Mouse (Mus musculus): ENCODE results near the gene Rin2. TPM values are rescaled to one million over a fixed set of nuclear protein-coding genes. Genes with fewer than 3 reads are reported as not detected.

Rin2 gene
- total and polyA plus RNA-seq, 2 experiments from 2014 or later, result 13.1 to 16.8 TPM

- 56% methylated on average over 2 of the region's 2 CpGs for WGBS
- ATAC-seq (ENCODE audit: insufficient read depth, low read depth), result no peak
- H3K27ac ChIP-seq (ENCODE audit: low read depth), result no peak overlapping the region
These were observed 152.9 kb downstream of the Rin2 start for GRCm38 (mm10) chr2:145827930-145828329.

GRCm38 (mm10) chr2:145828603-145829002, 153.6 kb downstream of the Rin2 start:
- Histone ChIP-seq H3K36me3 (replicated peaks; ENCODE audit: control insufficient read depth, insufficient read depth, low read length) (no peaks in the 10 kb centered on the region), H3K4me1 (ENCODE audit: control insufficient read depth, insufficient read depth) (peaks cover 9% of the 10 kb centered on the region), H3K4me2 (ENCODE audit: low read depth, low read length) (no peak overlapping the region), H3K27ac (ENCODE audit: low read depth) (no peak overlapping the region), H3K4me3 (ENCODE audit: low read depth, low read length) (no peak overlapping the region), H3K9me3 (replicated peaks; ENCODE audit: control insufficient read depth, low read length) (no peaks in the 10 kb centered on the region), H3K9ac (replicated peaks; ENCODE audit: low read depth, low read length) (no peak overlapping the region), H3K27me3 (ENCODE audit: control insufficient read depth, insufficient read depth, low read length) (no peaks in the 10 kb centered on the region)
- ATAC-seq (ENCODE audit: insufficient read depth, low read depth), result no peak
- WGBS, result 91% methylated on average over 3 of the region's 3 CpGs
- DNase-seq (ENCODE audit: low spot score), result no peak
- no peak for TF ChIP-seq CTCF (IDR thresholded peaks at IDR 0.05; ENCODE audit: low read depth)

More at GRCm38 (mm10) chr2:145827930-145828329, 152.9 kb downstream of the Rin2 start:
- H3K4me2 ChIP-seq (ENCODE audit: low read depth, low read length), result no peak overlapping the region
- no peaks in the 10 kb centered on the region for H3K36me3 ChIP-seq (replicated peaks; ENCODE audit: control insufficient read depth, insufficient read depth, low read length)
- DNase-seq (ENCODE audit: low spot score), result no peak
- H3K9ac ChIP-seq (replicated peaks; ENCODE audit: low read depth, low read length), result no peak overlapping the region
- TF ChIP-seq EP300 (IDR thresholded peaks at IDR 0.05; ENCODE audit: low read depth) (no peak), CTCF (IDR thresholded peaks at IDR 0.05; ENCODE audit: low read depth) (no peak)
- no peaks in the 10 kb centered on the region for H3K9me3 ChIP-seq (replicated peaks; ENCODE audit: control insufficient read depth, low read length)
- H3K4me1 ChIP-seq (ENCODE audit: control insufficient read depth, insufficient read depth), result peaks cover 5% of the 10 kb centered on the region; the same call in 1 of the 2 replicates
- H3K27me3 ChIP-seq (ENCODE audit: control insufficient read depth, insufficient read depth, low read length), result no peaks in the 10 kb centered on the region
- no peak overlapping the region for H3K4me3 ChIP-seq (ENCODE audit: low read depth, low read length)

GRCm38 (mm10) chr2:145829231-145829630, 154.2 kb downstream of the Rin2 start:
- WGBS, result 78% methylated on average over 4 of the region's 4 CpGs
- Histone ChIP-seq H3K27ac (ENCODE audit: low read depth) (no peak overlapping the region), H3K4me1 (ENCODE audit: control insufficient read depth, insufficient read depth) (peaks cover 9% of the 10 kb centered on the region), H3K36me3 (replicated peaks; ENCODE audit: control insufficient read depth, insufficient read depth, low read length) (no peaks in the 10 kb centered on the region; the same call in 1 of the 2 replicates), H3K9me3 (replicated peaks; ENCODE audit: control insufficient read depth, low read length) (no peaks in the 10 kb centered on the region), H3K4me3 (ENCODE audit: low read depth, low read length) (no peak overlapping the region), H3K9ac (replicated peaks; ENCODE audit: low read depth, low read length) (no peak overlapping the region), H3K4me2 (ENCODE audit: low read depth, low read length) (no peak overlapping the region), H3K27me3 (ENCODE audit: control insufficient read depth, insufficient read depth, low read length) (no peaks in the 10 kb centered on the region)
- no peak for ATAC-seq (ENCODE audit: insufficient read depth, low read depth)
- no peak for TF ChIP-seq CTCF (IDR thresholded peaks at IDR 0.05; ENCODE audit: low read depth)
- no peak for TF ChIP-seq EP300 (IDR thresholded peaks at IDR 0.05; ENCODE audit: low read depth)
- no peak for DNase-seq (ENCODE audit: low spot score)

GRCm38 (mm10) chr2:145830417-145830816, 155.4 kb downstream of the Rin2 start:
- Histone ChIP-seq H3K27ac (ENCODE audit: low read depth) (no peak overlapping the region), H3K27me3 (ENCODE audit: control insufficient read depth, insufficient read depth, low read length) (no peaks in the 10 kb centered on the region), H3K36me3 (replicated peaks; ENCODE audit: control insufficient read depth, insufficient read depth, low read length) (no peaks in the 10 kb centered on the region; the same call in 1 of the 2 replicates), H3K9ac (replicated peaks; ENCODE audit: low read depth, low read length) (no peak overlapping the region), H3K4me2 (ENCODE audit: low read depth, low read length) (no peak overlapping the region), H3K9me3 (replicated peaks; ENCODE audit: control insufficient read depth, low read length) (no peaks in the 10 kb centered on the region), H3K4me1 (ENCODE audit: control insufficient read depth, insufficient read depth) (peaks cover 9% of the 10 kb centered on the region), H3K4me3 (ENCODE audit: low read depth, low read length) (no peak overlapping the region)
- ATAC-seq (ENCODE audit: insufficient read depth, low read depth), result no peak
- TF ChIP-seq CTCF (IDR thresholded peaks at IDR 0.05; ENCODE audit: low read depth), result no peak
- TF ChIP-seq EP300 (IDR thresholded peaks at IDR 0.05; ENCODE audit: low read depth), result no peak
- WGBS, result 90% methylated on average over 3 of the region's 3 CpGs
- DNase-seq (ENCODE audit: low spot score), result no peak

- peak overlapping the region; percentile 7 for H3K4me3 ChIP-seq (ENCODE audit: low read depth, low read length)
- WGBS, result 33% methylated on average over 17 of the region's 17 CpGs
- no peak overlapping the region for H3K9ac ChIP-seq (replicated peaks; ENCODE audit: low read depth, low read length)
These were observed 157.2 kb downstream of the Rin2 start for GRCm38 (mm10) chr2:145831949-145832835.

More at GRCm38 (mm10) chr2:145831949-145832835, 157.2 kb downstream of the Rin2 start:
- Histone ChIP-seq H3K36me3 (replicated peaks; ENCODE audit: control insufficient read depth, insufficient read depth, low read length) (no peaks in the 10 kb centered on the region; the same call in 1 of the 2 replicates), H3K27ac (ENCODE audit: low read depth) (peak overlapping the region; percentile 56), H3K9me3 (replicated peaks; ENCODE audit: control insufficient read depth, low read length) (no peaks in the 10 kb centered on the region), H3K4me2 (ENCODE audit: low read depth, low read length) (peak overlapping the region; percentile 45), H3K27me3 (ENCODE audit: control insufficient read depth, insufficient read depth, low read length) (no peaks in the 10 kb centered on the region), H3K4me1 (ENCODE audit: control insufficient read depth, insufficient read depth) (peaks cover 9% of the 10 kb centered on the region)
- ATAC-seq (ENCODE audit: insufficient read depth, low read depth), result peak; percentile 87
- TF ChIP-seq EP300 (IDR thresholded peaks at IDR 0.05; ENCODE audit: low read depth) (peak; percentile 30; the same call in 1 of the 2 replicates), CTCF (IDR thresholded peaks at IDR 0.05; ENCODE audit: low read depth) (no peak)
- DNase-seq (ENCODE audit: low spot score), result peak; percentile 81
